Mouse (Mus musculus): Measurements from ENCODE around the gene Rrp9.

DNA sequence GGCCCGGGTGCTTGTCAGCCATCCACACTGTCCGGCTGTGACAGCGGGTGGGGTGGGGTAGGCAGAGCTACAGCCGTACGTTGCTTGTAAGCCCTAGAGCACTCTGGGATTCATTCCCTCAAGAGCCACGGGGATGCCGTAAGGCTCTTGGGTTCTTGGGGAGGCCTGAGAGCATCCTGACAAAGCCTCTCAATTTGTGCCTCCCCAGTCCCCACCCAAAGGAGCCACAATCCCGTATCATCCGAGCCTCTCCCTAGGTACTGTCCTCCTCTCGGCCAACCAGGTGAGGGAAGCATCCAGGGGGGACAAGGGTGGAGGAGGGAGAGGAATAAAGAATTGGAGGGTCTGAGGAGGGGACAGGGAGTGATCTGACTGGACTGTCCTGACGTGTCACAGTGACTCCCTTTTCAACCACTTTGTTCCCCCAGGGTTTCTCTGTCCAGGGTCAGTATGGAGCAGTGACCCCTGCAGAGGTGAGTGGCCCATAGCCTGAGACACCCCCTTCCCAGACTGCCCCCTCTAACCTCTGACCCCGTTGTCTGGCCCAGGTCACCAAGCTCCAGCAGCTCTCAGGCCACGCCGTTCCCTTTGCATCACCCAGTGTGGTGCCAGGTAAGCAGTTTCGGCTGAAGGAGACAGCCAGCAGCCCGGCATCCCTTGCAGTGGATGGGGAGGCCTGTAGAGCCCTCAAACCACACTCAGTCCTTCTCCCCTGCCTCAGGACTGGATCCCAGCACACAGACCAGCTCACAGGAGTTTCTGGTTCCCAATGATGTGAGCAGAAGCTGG is 13.9 kb upstream of the Rrp9 start:
- TF ChIP-seq CHD2 (IDR thresholded peaks at IDR 0.05; ENCODE audit: low read depth, low read length) (no peak), ZC3H11A (IDR thresholded peaks at IDR 0.05; ENCODE audit: borderline replicate concordance, low read depth, low read length) (no peak), MAFK (IDR thresholded peaks at IDR 0.05; ENCODE audit: insufficient read depth, low read depth, low read length) (no peak), ZNF384 (IDR thresholded peaks at IDR 0.05; ENCODE audit: low read depth, low read length) (no peak)

All from ES-E14 (cell line).